Mouse (Mus musculus) limb, embryonic 10.5 days (tissue): ENCODE data around the gene Hspb11. TPM values are rescaled to one million over a fixed set of nuclear protein-coding genes. Genes with fewer than 3 reads are reported as not detected.

Experiments used
- DNase-seq: peaks from one replicate; pipeline ENCODE4 v3.0.0-alpha.2; 2017; ENCODE audit warnings: low spot score
- H3K27ac ChIP-seq: fragments of 300-500 bp; sonication (generic); 2 replicates; pipeline ENCODE4 v1.5.1; 2016; ENCODE audit warnings: mild to moderate bottlenecking
- H3K27me3 ChIP-seq: fragments of 300-500 bp; sonication (generic); 2 replicates; pipeline ENCODE4 v1.6.1; 2016; ENCODE audit warnings: low read depth, mild to moderate bottlenecking; ENCODE audit not compliant: poor library complexity, severe bottlenecking
- H3K36me3 ChIP-seq: fragments of 300-500 bp; sonication (generic); 2 replicates; pipeline ENCODE4 v1.6.1; 2016; ENCODE audit warnings: mild to moderate bottlenecking, moderate library complexity
- H3K4me1 ChIP-seq: fragments of 300-500 bp; sonication (generic); 2 replicates; pipeline ENCODE4 v1.6.1; 2016
- H3K4me3 ChIP-seq: fragments of 300-500 bp; sonication (generic); 2 replicates; pipeline ENCODE4 v1.5.1; 2016; ENCODE audit warnings: mild to moderate bottlenecking, moderate library complexity
- H3K9me3 ChIP-seq: fragments of 300-500 bp; sonication (generic); replicated peaks from 2 replicates; pipeline ENCODE4 v1.6.1; 2016; ENCODE audit warnings: mild to moderate bottlenecking
- WGBS: fragments of 180-500 bp; shearing (Covaris S2); methylation state at CpG from one replicate; pipeline ENCODE4 v1.1.7; 2016; 5-methylcytosine and 5-hydroxymethylcytosine counted together
- polyA plus RNA-seq: library from polyadenylated mRNA; unstranded; fragments of >200 nt; fragmentation: Nextera tagmentation; extraction: Ambion mirVana; gene quantifications from 2 replicates; pipeline ENCODE4 v1.2.1, GENCODE M21; 2016

Gene Hspb11
- polyA plus RNA-seq, 1 experiment from 2014 or later, result 24.6 TPM

- WGBS, result 95% methylated on average over 1 of the region's 1 CpGs
These were observed 47.6 kb downstream of the Hspb11 start for GRCm38 (mm10) chr4:107300902-107301555.

GRCm38 (mm10) chr4:107302221-107302620 lies 48.8 kb downstream of the Hspb11 start:
- H3K9me3 ChIP-seq, result no peaks in the 10 kb centered on the region
- DNase-seq, result no peak
- H3K27ac ChIP-seq, result no peak overlapping the region
- H3K4me1 ChIP-seq, result peaks cover 16% of the 10 kb centered on the region
- no peaks in the 10 kb centered on the region for H3K36me3 ChIP-seq
- H3K4me3 ChIP-seq, result no peak overlapping the region
- 92% methylated on average over 9 of the region's 9 CpGs for WGBS
- peaks cover 11% of the 10 kb centered on the region for H3K27me3 ChIP-seq

More at GRCm38 (mm10) chr4:107300902-107301555, 47.6 kb downstream of the Hspb11 start:
- Histone ChIP-seq H3K27me3 (0 out of 2 replicates have a peak, but pooled peaks cover 3% of the 10 kb centered on the region), H3K4me3 (no peak overlapping the region), H3K9me3 (no peaks in the 10 kb centered on the region), H3K4me1 (peaks cover 11% of the 10 kb centered on the region; the same call in 1 of the 2 replicates), H3K36me3 (no peaks in the 10 kb centered on the region), H3K27ac (no peak overlapping the region)
- DNase-seq, result no peak

GRCm38 (mm10) chr4:107302832-107303231 lies 49.4 kb downstream of the Hspb11 start:
- no peaks in the 10 kb centered on the region for H3K36me3 ChIP-seq
- no peak overlapping the region for H3K27ac ChIP-seq
- DNase-seq, result no peak
- H3K4me1 ChIP-seq, result peaks cover 16% of the 10 kb centered on the region
- no peak overlapping the region for H3K4me3 ChIP-seq
- peaks cover 11% of the 10 kb centered on the region for H3K27me3 ChIP-seq
- WGBS, result 71% methylated on average over 4 of the region's 4 CpGs
- H3K9me3 ChIP-seq, result no peaks in the 10 kb centered on the region

GRCm38 (mm10) chr4:107303531-107303930 lies 50.1 kb downstream of the Hspb11 start:
- Histone ChIP-seq H3K36me3 (no peaks in the 10 kb centered on the region), H3K4me3 (no peak overlapping the region), H3K27me3 (peaks cover 11% of the 10 kb centered on the region), H3K9me3 (no peaks in the 10 kb centered on the region), H3K27ac (no peak overlapping the region), H3K4me1 (peaks cover 16% of the 10 kb centered on the region)
- DNase-seq, result no peak
- 75% methylated on average over 3 of the region's 3 CpGs for WGBS

- no peaks in the 10 kb centered on the region for H3K36me3 ChIP-seq
- H3K4me1 ChIP-seq, result peaks cover 16% of the 10 kb centered on the region
- H3K27me3 ChIP-seq, result peaks cover 11% of the 10 kb centered on the region
- no peak within 1 kb of the TSS for H3K4me3 ChIP-seq
- H3K27ac ChIP-seq, result no peak within 1 kb of the TSS
- no peak for DNase-seq
- WGBS, result 55% methylated on average over 6 of the region's 6 CpGs
- H3K9me3 ChIP-seq, result no peaks in the 10 kb centered on the region
These were observed 53.6 kb downstream of the Hspb11 start, which contains the start of gene Dio1 for GRCm38 (mm10) chr4:107306966-107307365. Gene Dio1, minus strand, starts transcription at chr4:107307169.

- H3K27ac ChIP-seq, result peak within 1 kb of the TSS; percentile 74
- 2% methylated on average over 29 of the region's 29 CpGs for WGBS
- peaks cover 14% of the 10 kb centered on the region for H3K36me3 ChIP-seq
- DNase-seq, result peak; percentile 86
- no peaks in the 10 kb centered on the region for H3K27me3 ChIP-seq
- peak within 1 kb of the TSS; percentile 71 for H3K4me3 ChIP-seq
- H3K9me3 ChIP-seq, result no peaks in the 10 kb centered on the region
- H3K4me1 ChIP-seq, result peaks cover 18% of the 10 kb centered on the region
These were observed 60.5 kb downstream of the Hspb11 start, which contains the start of gene Yipf1 for GRCm38 (mm10) chr4:107313690-107314478. Gene Yipf1, plus strand, starts transcription at chr4:107314363.

GRCm38 (mm10) chr4:107314479-107314805 lies 61.0 kb downstream of the Hspb11 start:
- Histone ChIP-seq H3K36me3 (peaks cover 19% of the 10 kb centered on the region), H3K4me1 (peaks cover 18% of the 10 kb centered on the region), H3K27ac (peak overlapping the region; percentile 74), H3K9me3 (no peaks in the 10 kb centered on the region), H3K27me3 (no peaks in the 10 kb centered on the region), H3K4me3 (peak overlapping the region; percentile 71)
- 11% methylated on average over 7 of the region's 7 CpGs for WGBS
- DNase-seq, result no peak

GRCm38 (mm10) chr4:107318646-107319045 lies 65.3 kb downstream of the Hspb11 start:
- no peaks in the 10 kb centered on the region for H3K27me3 ChIP-seq
- no peaks in the 10 kb centered on the region for H3K9me3 ChIP-seq
- WGBS, result 85% methylated on average over 8 of the region's 8 CpGs
- no peak overlapping the region for H3K27ac ChIP-seq
- peaks cover 56% of the 10 kb centered on the region for H3K36me3 ChIP-seq
- no peak for DNase-seq
- peaks cover 13% of the 10 kb centered on the region for H3K4me1 ChIP-seq
- H3K4me3 ChIP-seq, result no peak overlapping the region

- Histone ChIP-seq H3K27ac (no peak overlapping the region), H3K27me3 (no peaks in the 10 kb centered on the region), H3K4me1 (no peaks in the 10 kb centered on the region), H3K9me3 (no peaks in the 10 kb centered on the region), H3K36me3 (peaks cover 69% of the 10 kb centered on the region), H3K4me3 (no peak overlapping the region)
- DNase-seq, result no peak
- 69% methylated on average over 2 of the region's 2 CpGs for WGBS
These were observed 67.6 kb downstream of the Hspb11 start for GRCm38 (mm10) chr4:107321041-107321440.

GRCm38 (mm10) chr4:107323113-107323512 lies 69.7 kb downstream of the Hspb11 start:
- H3K27ac ChIP-seq, result no peak overlapping the region
- H3K27me3 ChIP-seq, result no peaks in the 10 kb centered on the region
- peaks cover 73% of the 10 kb centered on the region for H3K36me3 ChIP-seq
- DNase-seq, result no peak
- no peak overlapping the region for H3K4me3 ChIP-seq
- H3K4me1 ChIP-seq, result no peaks in the 10 kb centered on the region
- no peaks in the 10 kb centered on the region for H3K9me3 ChIP-seq
- 95% methylated on average over 2 of the region's 2 CpGs for WGBS

GRCm38 (mm10) chr4:107328530-107328929 lies 75.1 kb downstream of the Hspb11 start:
- no peaks in the 10 kb centered on the region for H3K4me1 ChIP-seq
- no peak for DNase-seq
- H3K9me3 ChIP-seq, result no peaks in the 10 kb centered on the region
- H3K27ac ChIP-seq, result no peak overlapping the region
- H3K27me3 ChIP-seq, result no peaks in the 10 kb centered on the region
- peaks cover 32% of the 10 kb centered on the region for H3K36me3 ChIP-seq
- no peak overlapping the region for H3K4me3 ChIP-seq
- WGBS, result 96% methylated on average over 8 of the region's 8 CpGs
